Mouse (Mus musculus) lung, embryonic 15.5 days (tissue): ENCODE results near the gene Sox1. TPM values are rescaled to one million over a fixed set of nuclear protein-coding genes. Genes with fewer than 3 reads are reported as not detected.

Experiments used
- microRNA-seq: library from miRNA; unstranded; fragments of <30 nt; microRNA quantifications from one replicate; pipeline ENCODE4, GENCODE M21; 2016
- polyA plus RNA-seq: library from polyadenylated mRNA; unstranded; fragments of >200 nt; fragmentation: Nextera tagmentation; extraction: Ambion mirVana; gene quantifications from 2 replicates; pipeline ENCODE4 v1.2.1, GENCODE M21; 2015

The Sox1 gene
- polyA plus RNA-seq, 1 experiment from 2014 or later, result not detected

Small RNA genes lying within 50 kb of the gene (microRNA-seq; reads per million reads assigned to microRNA genes)
- not detected for gene Gm25239

Other genes with a start within 250 kb of the Sox1 start
- gene A230072I06Rik, start 116.5 kb upstream of the Sox1 start, polyA plus RNA-seq, result not detected in 2 replicates
- not detected in 2 replicates for gene Spaca7, start 177.7 kb downstream of the Sox1 start, polyA plus RNA-seq